Mouse (Mus musculus) ES-Bruce4 (cell line): ENCODE measurements at regions not wholly inside any gene's neighbourhood (a gene's known extent, or its start where the extent isn't known, plus 50 kb on each side); places are given as distances from the start of the nearest gene placed in this dataset.

Source experiments
- H3K27ac ChIP-seq: 2 replicates; pipeline ENCODE4 v1.5.1; 2012; ENCODE audit warnings: low read length, inconsistent platforms; ENCODE audit not compliant: insufficient read depth
- H3K27me3 ChIP-seq: 2 replicates; pipeline ENCODE4 v1.6.1; 2012; ENCODE audit warnings: mild to moderate bottlenecking, low read length, inconsistent platforms; ENCODE audit not compliant: control insufficient read depth, poor library complexity, insufficient read depth, severe bottlenecking
- H3K36me3 ChIP-seq: 2 replicates; pipeline ENCODE4 v1.6.1; 2012; ENCODE audit warnings: inconsistent platforms, mild to moderate bottlenecking, low read length, moderate library complexity; ENCODE audit not compliant: control insufficient read depth, poor library complexity, insufficient read depth, severe bottlenecking
- H3K4me1 ChIP-seq: one replicate; pipeline ENCODE4 v1.8.1; 2011; ENCODE audit warnings: low read length; ENCODE audit not compliant: control insufficient read depth, insufficient read depth
- H3K4me3 ChIP-seq: 2 replicates; pipeline ENCODE4 v1.5.1; 2011; ENCODE audit warnings: low read depth, mild to moderate bottlenecking, low read length
- H3K9ac ChIP-seq: 2 replicates; pipeline ENCODE4 v1.6.1; 2012; ENCODE audit warnings: low read depth, mild to moderate bottlenecking, inconsistent platforms; ENCODE audit not compliant: poor library complexity, severe bottlenecking
- H3K9me3 ChIP-seq: replicated peaks from 2 replicates; pipeline ENCODE4 v1.6.1; 2012; ENCODE audit warnings: mild to moderate bottlenecking, low read length, inconsistent platforms; ENCODE audit not compliant: control insufficient read depth, poor library complexity, insufficient read depth, severe bottlenecking
- CTCF ChIP-seq: IDR thresholded peaks from one replicate; pipeline ENCODE4 v1.8.1; 2011; ENCODE audit warnings: low read depth, low read length
- EP300 ChIP-seq: IDR thresholded peaks from 2 replicates; pipeline ENCODE4 v1.6.1; 2011; ENCODE audit warnings: low read depth, low read length; ENCODE audit not compliant: insufficient read depth
- POLR2A ChIP-seq: IDR thresholded peaks from one replicate; pipeline ENCODE4 v1.8.1; 2011; ENCODE audit warnings: low read length; ENCODE audit not compliant: insufficient read depth

DNA sequence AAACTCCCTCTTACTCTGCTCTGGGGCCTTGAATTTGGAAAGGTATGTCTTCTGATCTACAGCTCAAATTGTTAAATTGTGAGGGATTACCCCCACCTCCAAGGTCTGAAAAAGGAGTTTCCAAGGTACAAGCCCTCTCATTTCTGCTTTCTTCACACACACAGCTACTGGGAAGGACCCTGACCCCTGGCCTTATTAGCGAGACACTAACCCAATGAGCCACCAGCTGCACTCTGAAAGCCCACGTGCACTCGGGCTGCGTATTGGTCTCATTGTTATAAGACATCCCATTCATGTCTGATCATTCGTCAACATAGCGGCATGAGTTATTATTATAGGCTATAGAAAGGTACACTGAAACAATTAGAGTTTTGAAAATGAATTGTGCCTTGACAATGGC is 784.9 kb downstream of the Nr2f2 start:
- H3K9ac ChIP-seq, result no peak overlapping the region

DNA sequence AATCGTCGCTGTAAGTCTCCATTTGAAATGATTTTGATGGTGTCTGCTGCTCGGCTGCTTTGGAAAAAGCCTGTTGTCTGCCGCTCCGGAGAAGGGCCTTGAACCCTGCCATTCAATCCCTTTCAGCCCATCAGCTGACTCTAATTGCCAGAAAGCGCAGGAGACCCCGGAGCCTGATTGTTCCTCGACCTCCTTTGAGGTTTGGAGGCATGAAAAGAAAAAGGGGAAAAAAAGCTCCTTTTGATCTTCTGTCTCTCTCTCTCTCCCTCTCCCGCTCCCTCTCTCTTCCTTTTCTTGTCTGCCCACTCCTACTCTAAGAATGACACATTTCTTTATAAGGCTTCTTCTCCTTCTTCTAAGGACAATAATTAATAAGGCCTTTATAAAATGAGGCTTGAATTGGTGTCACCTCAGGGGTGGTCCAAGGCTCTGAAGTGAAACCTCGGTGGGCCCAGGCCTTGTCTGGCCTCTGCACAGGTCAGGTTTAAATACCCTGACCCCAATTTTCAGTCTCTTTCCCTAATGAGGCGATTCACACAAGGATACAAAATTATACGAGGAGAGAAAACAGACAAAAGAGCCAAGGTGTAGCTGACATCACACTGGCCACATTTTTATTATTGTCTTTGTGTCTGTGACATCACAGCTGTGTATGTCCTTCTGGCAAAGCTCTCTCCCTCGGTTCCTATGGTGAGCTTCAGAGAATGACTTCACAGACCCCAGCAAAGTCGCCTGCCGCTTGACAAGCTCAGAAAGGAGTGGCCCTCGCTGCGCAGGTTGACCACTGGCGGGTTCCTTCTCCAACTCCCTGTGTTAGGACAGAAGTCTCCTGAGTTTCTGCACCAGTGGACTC is 787.4 kb downstream of the Nr2f2 start:
- no peak for TF ChIP-seq EP300
- no peak for TF ChIP-seq POLR2A
- TF ChIP-seq CTCF, result no peak
- H3K4me3 ChIP-seq, result no peak overlapping the region
- no peaks in the 10 kb centered on the region for H3K9me3 ChIP-seq
- no peaks in the 10 kb centered on the region for H3K4me1 ChIP-seq
- no peak overlapping the region for H3K9ac ChIP-seq
- no peak overlapping the region for H3K27ac ChIP-seq
- H3K36me3 ChIP-seq, result no peaks in the 10 kb centered on the region
- H3K27me3 ChIP-seq, result no peaks in the 10 kb centered on the region

More for the DNA sequence above, 784.9 kb downstream of the Nr2f2 start:
- Histone ChIP-seq H3K36me3 (no peaks in the 10 kb centered on the region), H3K4me3 (no peak overlapping the region), H3K27me3 (no peaks in the 10 kb centered on the region), H3K9me3 (no peaks in the 10 kb centered on the region), H3K27ac (no peak overlapping the region), H3K4me1 (no peaks in the 10 kb centered on the region)
- TF ChIP-seq EP300 (no peak), CTCF (no peak), POLR2A (no peak)

DNA sequence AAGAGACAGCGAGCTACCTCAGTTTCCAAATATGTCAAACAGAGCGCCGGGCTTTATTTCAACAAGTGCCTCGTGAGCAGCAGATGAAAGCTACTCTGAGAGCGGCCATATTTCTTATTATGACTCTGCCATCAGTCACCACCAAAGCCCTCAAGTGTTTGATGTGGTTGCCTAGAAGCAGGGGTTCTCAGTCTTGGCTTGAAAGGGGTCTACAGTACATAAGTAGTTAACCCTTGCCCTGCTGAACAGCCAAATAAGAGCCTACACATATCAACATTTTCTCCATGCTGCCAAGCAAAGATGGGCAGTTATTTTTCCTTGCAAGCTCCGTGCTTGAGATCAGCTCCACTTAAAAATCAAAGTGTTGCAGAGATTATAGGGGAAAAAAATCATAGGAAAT is 788.8 kb downstream of the Nr2f2 start:
- H3K4me3 ChIP-seq, result no peak overlapping the region
- no peak overlapping the region for H3K27ac ChIP-seq
- no peaks in the 10 kb centered on the region; the same call in 1 of the 2 replicates for H3K9me3 ChIP-seq
- H3K36me3 ChIP-seq, result no peaks in the 10 kb centered on the region
- H3K27me3 ChIP-seq, result no peaks in the 10 kb centered on the region
- no peaks in the 10 kb centered on the region for H3K4me1 ChIP-seq
- no peak for TF ChIP-seq CTCF
- no peak for TF ChIP-seq POLR2A
- no peak for TF ChIP-seq EP300
- H3K9ac ChIP-seq, result no peak overlapping the region

DNA sequence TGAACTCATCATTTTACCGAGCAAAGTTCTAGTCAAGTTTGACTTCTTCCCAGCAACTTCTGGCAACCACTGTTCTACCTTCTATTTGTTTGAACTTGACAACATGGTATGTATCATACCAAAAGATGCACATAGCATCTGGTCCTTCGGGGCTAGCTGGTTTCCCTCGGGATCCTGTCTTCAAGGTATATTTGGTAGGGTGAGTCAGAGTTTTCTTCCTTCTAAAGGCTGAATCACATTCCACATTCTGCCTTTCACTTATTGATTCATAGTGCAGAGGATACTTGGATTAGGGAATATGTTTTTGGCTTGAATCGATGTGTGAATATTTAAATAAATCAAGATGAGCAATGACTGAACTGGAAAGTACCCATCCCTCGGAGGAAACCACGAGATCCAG is 789.9 kb downstream of the Nr2f2 start:
- TF ChIP-seq CTCF (no peak), EP300 (no peak)
- no peak overlapping the region for H3K9ac ChIP-seq
- H3K27me3 ChIP-seq, result no peaks in the 10 kb centered on the region
- H3K9me3 ChIP-seq, result no peaks in the 10 kb centered on the region; the same call in 1 of the 2 replicates
- no peaks in the 10 kb centered on the region for H3K36me3 ChIP-seq
- no peaks in the 10 kb centered on the region for H3K4me1 ChIP-seq
- no peak overlapping the region for H3K4me3 ChIP-seq
- no peak overlapping the region for H3K27ac ChIP-seq

DNA sequence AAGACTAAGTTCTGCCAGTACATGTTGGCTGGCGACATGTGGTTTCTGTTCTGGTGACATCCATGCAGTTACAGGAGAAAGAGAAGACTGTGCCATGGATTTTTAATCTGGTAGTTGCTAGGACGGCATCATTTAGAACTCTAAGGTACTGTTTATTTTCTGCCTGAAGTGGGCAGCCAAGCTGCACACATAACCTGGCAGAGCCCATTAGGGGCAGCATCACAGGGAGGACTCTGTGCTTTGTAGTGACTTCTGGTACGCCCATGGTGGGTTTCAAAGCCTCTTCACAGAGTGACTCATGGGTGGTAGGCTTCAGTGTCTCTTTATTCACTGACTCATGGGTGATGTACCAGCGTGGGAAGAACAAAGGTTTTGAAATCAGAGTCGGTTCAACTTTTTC is 792.8 kb downstream of the Nr2f2 start:
- no peak overlapping the region for H3K4me3 ChIP-seq
- TF ChIP-seq POLR2A (no peak), EP300 (no peak), CTCF (no peak)
- no peaks in the 10 kb centered on the region for H3K27me3 ChIP-seq
- H3K27ac ChIP-seq, result no peak overlapping the region
- no peak overlapping the region for H3K9ac ChIP-seq
- no peaks in the 10 kb centered on the region for H3K36me3 ChIP-seq
- H3K9me3 ChIP-seq, result no peaks in the 10 kb centered on the region; the same call in 1 of the 2 replicates
- H3K4me1 ChIP-seq, result no peaks in the 10 kb centered on the region

DNA sequence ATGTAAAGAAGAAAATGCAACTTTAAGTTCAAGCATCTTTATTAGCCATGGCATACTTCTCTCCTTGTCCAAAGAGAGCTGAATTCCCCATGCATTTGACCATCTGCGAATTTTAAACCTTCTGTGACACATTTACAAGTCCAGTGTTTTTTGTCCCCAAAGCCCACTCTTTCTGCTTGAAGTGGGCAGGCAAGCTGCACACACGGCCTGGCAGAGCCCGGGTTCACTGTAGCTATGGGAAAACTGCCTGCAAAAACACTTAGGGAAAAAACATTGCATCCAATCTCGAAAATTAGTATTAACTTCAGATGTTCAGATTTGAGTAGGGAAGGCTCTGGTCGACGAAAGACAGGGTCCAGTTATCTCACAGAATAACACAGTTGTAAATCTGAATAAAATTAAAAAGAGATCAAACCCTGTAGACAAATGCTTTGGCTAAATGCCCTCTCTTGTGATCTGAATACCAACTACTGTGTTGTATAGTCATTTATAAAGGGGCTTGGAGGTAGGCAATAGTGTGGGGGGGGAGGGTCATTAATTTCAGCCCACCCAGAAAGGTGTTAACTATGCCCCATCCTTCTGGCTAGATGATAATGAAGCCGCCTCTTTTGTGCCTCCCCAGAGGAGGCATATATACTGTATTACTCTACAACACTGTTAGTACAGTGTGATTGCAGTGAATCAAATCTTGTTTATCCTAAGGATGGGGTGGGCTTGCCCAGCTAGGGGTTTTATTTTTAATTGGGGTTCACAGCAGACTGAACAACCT is 793.7 kb downstream of the Nr2f2 start:
- Histone ChIP-seq H3K27ac (no peak overlapping the region), H3K9me3 (no peaks in the 10 kb centered on the region; the same call in 1 of the 2 replicates), H3K27me3 (no peaks in the 10 kb centered on the region), H3K4me1 (no peaks in the 10 kb centered on the region), H3K4me3 (no peak overlapping the region), H3K9ac (no peak overlapping the region), H3K36me3 (no peaks in the 10 kb centered on the region)
- TF ChIP-seq POLR2A, result no peak
- no peak for TF ChIP-seq CTCF
- TF ChIP-seq EP300, result no peak
